Mouse (Mus musculus): ENCODE data around the gene Gm49395. TPM values are rescaled to one million over a fixed set of nuclear protein-coding genes. Genes with fewer than 3 reads are reported as not detected.

The Gm49395 gene
- polyA plus RNA-seq, 1 experiment from 2014 or later: 8.8 TPM

Other genes starting within 250 kb of the Gm49395 start
- gene Itga2, start 169.8 kb downstream of the Gm49395 start, polyA plus RNA-seq (2014; fragmentation: Nextera tagmentation; extraction: Ambion mirVana): 9.2 and 11.8 TPM in 2 replicates
- gene Pelo, start 11.7 kb downstream of the Gm49395 start, polyA plus RNA-seq (2014; fragmentation: Nextera tagmentation; extraction: Ambion mirVana): 5.7 and 6.7 TPM in 2 replicates
- gene Itga1, start within 50 bp of the Gm49395 start, polyA plus RNA-seq (2014; fragmentation: Nextera tagmentation; extraction: Ambion mirVana): 38.2 and 40.9 TPM in 2 replicates

Data from stomach, embryonic 14.5 days (tissue).